Mouse (Mus musculus) kidney, adult 11 months (tissue): ENCODE data around the gene Gm1043.

Experiments
- DNase-seq: peaks from one replicate; pipeline ENCODE4 v3.0.0; 2022

Gene Gm1043

DNA sequence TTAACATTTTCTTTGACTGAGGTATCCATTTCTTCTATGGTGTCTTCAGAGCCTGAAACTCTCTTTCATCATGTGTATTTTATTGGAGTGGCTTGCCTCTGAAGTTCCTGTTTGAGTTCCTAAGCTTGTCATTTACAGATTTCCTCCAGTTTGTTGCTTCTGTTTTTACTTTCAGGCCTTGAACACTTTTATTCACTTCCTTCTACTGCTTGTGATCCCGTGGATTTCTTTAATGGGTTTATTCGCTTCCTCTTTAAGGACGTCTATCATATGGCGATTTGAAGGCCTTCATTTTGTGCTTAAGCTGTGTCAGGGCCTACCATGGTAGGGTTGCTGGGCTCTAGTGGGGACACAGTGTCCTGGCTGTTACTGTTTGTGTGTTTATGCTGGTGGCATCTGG lies 11.5 kb upstream of the Gm1043 start:
- DNase-seq: no peak

DNA sequence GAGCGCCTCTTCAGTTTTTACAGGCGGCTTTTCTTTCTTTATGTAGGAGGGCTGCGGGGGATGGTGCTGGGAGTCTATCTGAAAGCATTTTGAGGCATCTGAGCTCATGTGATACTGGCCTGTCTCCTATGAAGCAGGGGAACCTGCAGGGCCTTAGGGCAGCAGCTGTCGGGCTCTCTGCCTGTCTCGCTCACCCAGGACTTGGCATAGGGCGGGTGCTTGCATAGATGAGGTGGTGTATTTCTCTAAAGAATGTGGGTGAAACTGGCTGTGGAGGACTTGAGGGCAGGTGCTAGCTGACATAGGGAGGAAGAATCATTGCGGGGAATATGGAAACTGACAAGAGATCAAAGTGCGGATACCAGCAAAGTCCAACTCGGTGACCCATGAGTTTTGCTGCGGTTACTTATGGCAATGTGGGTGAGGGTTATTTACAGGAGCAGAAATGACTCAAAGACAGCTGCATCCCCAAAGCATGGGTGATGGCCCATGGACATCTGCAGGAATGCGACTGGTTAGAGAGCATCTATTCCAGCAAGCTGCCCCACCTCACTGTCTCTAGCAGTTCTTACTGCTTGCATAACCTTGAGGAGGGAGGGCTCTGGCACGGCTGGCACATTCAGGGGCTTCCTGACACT lies 8.4 kb upstream of the Gm1043 start:
- DNase-seq: peak; percentile 45

DNA sequence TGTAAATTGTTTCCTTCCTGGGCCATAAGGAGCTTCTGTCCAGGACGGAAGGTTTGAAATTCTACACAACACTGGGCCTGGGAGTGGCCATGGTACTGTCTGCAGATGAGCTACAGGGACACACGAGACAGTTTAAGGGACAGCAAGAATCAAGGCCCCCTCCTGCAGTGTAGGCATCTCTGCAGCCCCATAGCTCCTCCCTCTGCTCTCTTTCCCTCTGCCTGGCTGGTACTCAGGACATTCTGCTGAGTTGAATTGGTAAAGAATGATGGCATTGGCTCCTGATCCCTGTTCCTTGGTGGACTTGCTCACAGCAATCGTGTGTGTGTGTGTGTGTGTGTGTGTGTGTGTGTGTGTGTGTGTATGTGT lies 7.9 kb upstream of the Gm1043 start:
- DNase-seq: no peak

DNA sequence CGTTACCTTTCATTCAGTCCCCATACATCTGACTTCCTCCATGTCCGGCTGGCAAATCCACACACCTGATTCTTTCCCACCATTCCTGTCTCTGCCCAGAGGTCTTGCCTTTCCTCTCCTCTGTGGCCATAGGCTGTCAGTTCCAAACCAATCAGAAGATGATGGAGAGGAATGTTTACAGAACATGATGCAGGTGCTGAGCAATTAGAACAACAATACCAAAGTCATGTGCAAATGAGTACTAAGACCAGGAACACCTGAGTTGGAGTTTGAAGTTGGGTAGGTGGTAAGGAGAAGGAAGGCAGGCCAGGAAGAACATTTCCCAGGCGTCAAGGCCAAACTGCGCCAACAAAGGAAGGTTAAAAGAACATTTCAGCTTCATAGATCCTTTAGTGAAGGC lies 5.7 kb upstream of the Gm1043 start:
- no peak for DNase-seq

DNA sequence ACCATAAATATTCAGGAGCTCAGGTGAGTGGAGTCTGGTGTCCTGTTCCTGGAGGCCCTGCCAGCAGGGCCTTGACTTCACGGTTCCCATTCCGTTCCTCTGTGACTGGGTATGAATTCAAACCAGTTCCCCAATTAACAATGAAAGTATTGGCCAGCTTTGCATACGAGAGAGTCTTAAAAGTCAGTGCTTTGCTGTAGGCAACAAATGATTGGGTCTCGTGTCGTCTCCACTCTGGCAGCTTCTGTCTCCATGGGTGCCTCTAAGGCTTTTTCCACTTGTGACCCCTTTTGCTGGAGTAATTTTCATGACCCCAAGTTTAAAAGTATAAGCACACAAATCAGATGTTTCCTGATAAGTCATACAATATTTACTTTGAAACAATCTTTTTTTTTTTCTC lies 4.6 kb upstream of the Gm1043 start:
- DNase-seq: no peak

DNA sequence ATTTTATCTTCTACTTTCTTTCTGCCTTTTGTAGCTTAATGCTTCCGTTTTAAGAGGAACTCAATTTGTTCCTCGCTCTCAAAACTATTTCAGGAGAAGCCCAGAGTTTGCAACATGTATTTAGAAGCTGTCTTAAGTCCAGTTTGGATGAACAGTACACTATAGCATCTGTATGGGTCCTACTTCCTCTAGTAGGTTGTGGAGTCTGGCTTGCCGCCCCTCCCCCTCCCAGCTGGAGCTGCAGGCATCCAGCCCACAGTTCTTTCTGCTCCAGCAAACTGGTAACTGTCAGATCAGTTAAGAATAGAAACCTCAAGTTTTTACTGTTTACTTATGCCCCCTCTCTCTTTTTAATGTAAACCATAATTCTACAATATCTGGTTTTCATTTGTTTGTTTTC lies 2.8 kb upstream of the Gm1043 start:
- DNase-seq: peak; percentile 10

DNA sequence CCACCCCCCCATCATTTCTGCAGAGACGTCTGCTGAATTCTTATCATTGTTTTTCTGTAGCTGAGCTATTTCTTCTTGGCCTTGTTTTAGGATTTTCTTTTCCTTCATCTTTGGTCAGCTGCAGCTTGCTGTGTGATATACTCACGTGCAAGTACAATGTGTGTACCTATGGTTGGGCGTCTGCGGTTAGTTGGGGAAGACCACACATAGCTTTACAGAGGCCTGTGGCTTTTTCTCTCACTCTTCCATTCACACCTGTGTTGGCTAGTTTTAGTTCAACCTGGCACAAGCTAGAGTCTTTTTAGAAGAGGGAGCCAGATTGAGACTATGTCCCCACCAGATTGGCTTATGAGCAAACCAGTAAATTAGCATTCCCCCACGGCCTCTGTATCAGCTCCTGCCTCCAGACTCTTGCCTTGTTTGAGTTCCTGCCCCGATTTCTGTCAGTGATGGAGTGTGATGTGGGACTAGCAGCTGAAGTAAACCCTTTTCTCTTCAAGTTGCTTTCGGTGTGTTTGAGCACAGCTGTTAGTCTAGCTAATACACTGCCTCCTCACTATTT lies 1.9 kb upstream of the Gm1043 start:
- no peak for DNase-seq

DNA sequence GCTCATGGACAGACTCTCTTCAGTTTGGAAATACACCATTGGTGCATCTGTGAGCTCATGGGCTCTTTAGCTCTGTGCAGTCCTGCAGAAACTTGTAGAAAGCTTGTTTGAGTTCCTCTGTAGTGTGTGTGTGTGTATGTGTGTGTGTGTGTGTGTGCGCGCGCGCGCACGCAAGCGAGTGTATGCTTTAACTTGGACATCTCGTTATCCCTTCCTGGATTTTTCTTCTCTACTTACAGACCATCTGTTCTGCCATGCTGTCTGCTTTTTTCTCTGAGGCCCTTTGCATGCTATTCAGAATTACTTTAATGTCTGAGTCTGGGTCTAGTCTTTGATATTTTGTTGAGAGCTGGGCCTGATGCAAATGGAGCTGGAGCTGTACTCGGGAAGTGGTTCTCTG lies 1.3 kb upstream of the Gm1043 start:
- no peak for DNase-seq

DNA sequence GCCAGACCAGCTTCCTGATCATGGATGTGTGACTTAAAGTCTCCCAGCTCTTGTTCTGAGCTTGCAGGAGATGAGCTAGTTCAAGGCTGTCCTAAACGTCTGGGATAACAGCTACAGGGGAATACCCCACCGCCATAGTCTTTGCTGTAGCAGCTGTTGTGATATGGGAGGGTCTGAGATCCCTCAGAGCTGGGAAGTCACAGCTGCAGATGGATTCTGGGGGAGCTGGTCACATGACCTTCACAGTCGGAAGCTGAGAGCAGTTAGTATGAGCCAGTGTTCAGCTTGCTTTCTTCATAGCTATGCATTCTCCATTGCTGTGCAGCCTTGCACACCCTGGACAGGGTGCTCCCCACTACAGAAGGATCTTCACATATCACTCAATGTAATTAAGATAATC lies 748 bp downstream of the Gm1043 start:
- no peak for DNase-seq

DNA sequence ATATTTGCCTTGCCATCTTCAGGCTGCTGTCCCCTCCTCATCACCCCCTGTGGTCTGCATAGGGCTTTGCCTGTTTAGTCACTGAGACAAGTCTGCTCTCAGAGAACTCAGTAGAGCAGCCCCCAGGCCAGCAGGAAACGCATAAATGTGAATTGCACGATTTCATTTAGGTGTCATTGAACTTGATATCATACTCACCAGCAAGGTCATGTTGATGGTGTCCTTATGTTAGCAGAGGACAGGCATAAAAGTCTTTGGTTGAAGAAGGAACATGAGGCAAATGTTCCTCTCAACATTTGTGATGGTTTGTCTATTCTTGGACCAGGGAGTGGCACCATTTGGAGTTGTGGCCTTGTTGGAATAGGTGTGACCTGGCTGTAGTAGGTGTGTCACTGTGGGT lies 2.6 kb downstream of the Gm1043 start:
- DNase-seq: no peak

DNA sequence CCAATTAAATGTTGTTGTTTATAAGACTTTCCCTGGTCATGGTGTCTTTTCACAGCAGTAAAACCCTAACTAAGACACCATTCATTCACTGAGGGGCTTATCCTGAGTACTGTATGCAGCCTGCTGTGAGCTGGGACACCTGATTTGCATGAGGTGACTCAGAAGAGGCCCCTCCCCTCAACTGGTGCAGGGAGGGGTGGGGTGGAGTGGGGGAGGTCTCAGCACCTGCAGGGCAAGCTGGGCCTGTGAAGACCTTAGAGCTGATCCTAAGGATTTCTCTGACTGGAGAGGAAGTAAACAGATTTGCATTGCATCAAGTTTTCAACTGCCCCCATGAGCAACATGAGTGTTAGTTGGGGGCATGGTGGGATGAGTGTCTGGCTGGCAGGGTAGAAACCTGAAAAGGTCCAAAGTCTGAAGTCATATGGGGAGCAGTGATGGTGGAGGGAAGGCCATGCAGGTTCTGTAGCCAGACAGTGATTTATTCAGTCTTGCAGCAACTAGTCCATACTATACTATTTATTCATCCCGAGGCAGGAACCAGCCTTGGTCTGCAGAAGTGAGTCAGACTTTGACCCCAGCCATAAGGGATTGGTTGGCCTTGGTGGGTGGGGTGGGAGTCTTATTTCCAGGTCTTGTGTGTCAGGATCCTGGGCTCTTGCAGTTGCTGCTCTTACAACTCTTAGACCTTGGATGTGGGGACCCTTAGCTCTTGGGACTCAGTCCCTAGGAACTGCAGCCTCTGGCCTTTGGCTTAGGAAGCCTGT lies 3.4 kb downstream of the Gm1043 start:
- DNase-seq: no peak

DNA sequence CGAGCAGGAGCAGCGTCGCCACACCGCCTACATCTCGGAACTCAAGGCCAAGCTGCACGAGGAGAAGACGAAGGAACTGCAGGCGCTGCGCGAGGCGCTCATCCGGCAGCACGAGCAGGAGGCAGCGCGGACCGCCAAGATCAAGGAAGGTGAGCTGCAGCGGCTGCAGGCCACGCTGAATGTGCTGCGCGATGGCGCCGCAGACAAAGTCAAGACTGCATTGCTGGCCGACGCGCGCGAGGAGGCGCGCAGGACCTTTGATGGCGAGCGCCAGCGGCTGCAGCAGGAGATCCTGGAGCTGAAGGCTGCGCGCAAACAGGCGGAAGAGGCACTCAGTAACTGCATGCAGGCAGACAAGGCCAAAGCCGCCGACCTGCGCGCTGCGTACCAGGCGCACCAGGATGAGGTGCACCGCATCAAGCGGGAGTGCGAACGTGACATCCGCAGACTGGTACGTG lies 6.0 kb downstream of the Gm1043 start:
- no peak for DNase-seq

DNA sequence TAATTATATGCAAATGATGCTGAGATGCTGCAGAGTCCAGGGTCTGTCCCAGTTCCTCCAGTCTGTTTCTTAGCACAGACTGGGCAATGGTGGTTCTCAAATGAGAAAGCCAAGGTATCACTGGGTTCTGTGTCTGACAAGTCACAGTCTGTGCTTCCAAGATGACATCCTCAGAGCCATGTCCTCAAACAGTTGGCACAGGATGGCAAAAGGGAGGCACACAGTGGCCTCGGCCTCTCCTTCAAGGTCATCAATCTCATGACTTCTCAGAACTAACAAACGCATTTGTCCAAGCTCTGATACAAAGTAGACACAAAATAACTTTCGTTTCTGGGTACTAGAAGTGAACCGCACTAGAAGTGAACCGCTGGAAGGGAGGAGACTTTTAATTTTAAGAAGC lies 9.8 kb downstream of the Gm1043 start:
- no peak for DNase-seq

DNA sequence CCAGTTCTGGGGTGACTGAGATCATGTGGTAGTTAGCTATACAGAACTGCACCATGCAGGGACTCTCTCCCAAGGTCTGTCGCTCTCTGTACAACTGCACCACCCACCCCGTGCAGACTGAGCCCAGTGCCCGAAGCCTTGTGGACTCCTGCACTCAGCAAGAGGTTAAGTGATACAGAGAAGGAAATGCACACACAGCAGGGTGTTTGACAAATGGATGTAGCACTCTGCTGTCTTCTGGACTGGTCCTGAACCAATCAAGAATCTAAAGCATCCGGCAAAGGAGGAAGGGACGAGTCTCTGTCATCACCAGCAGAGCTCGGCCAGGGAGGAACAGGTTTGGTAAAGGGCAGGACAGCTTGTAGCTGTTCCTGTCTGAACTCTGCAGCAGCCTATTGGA lies 12.4 kb downstream of the Gm1043 start:
- DNase-seq: no peak

DNA sequence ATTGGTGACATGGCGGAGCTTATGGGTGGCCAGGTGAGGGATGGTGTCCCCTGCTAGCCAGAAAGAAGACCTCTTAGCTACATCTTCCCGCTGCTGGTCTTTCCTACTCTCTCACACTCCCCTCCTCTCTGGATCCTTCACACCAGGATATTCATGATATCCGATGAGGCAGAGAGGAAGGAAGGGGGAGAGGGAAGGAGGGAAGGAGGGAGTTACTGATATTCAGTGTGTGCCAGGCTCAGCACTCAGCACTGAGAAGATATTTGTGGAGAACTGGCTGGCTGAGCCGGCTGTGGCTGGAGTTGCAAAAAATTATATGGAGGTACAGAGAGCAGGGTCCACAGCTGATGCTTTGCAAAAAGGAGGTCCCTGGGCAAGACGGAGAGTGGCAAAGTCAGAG lies 15.6 kb downstream of the Gm1043 start:
- no peak for DNase-seq

DNA sequence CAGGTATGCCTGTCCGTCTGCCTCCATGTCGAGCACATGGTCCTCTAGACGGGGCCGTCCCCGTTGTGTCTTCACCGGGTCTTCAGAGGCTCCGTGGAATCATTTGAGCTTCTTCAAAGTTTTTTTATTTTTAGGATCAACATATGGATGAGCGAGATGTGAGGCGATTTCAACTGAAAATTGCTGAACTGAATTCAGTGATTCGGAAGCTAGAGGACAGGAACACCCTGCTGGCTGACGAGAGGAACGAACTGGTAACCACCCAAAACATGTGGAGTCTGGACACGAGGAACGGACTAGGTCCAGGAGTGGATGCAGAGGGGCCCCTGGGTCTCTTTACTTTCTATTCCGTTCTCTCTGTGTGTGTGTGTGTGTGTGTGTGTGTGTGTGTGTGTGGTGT lies 16.5 kb downstream of the Gm1043 start:
- no peak for DNase-seq

DNA sequence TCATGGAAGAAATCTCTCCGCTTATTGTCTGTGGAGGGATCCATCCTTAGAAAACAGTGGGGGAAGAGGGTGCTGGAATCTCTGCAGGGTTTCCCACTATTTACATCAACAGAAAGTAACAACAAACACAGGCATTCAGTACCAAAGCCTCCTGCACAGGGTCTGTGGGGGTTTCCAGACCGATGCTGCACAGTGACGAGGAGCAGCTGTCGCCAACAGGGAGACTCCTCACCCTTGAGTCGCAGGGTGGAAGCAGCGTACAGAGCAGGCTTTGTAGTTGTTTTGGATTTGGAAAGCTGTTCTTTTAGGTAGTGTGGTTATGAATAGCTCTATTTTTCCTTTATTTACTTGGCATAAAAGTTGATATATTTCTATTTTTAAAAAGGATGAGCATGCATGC lies 16.9 kb downstream of the Gm1043 start:
- no peak for DNase-seq

DNA sequence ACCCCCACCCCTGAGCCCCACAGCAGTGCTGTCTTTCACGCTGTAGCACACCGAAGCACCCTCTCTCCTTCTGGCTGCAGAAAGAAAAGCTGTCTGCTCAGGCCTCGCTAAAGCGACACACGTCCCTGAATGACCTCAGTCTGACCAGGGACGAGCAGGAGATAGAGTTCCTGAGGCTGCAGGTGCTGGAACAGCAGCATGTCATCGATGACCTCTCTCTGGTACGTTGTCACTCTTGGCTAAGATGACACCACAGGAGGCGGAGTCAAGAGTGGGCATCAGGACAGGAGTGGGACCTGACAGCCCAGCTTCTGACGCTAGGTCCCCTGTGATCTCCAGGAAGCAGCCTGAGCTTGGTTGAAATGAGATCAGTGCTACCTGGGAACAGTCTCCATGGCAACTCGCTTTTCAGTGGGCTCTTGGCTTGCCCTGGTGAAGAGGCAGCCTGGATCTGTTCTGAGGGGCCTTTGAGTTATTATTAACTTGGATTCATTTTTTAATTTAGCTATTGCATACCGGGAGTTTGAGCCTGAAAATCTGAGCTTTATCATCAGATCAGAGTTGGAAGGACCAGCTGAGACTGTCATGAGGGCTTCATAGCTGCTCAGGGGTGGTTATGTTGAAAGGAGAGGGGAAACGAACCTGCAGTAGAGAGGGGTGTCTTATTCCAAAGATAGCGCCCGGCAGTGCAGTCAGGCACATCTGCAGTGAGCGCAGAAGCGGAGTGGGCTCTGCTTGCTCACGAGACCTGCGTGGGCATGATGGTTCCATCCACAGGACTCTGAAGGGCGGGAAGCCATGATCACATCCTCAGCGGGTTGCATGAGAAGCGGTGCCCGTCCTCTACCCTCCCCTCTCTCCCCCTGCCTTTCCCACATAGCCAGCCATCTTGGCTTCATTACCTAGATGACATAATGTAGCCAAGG lies 20.6 kb downstream of the Gm1043 start:
- no peak for DNase-seq

DNA sequence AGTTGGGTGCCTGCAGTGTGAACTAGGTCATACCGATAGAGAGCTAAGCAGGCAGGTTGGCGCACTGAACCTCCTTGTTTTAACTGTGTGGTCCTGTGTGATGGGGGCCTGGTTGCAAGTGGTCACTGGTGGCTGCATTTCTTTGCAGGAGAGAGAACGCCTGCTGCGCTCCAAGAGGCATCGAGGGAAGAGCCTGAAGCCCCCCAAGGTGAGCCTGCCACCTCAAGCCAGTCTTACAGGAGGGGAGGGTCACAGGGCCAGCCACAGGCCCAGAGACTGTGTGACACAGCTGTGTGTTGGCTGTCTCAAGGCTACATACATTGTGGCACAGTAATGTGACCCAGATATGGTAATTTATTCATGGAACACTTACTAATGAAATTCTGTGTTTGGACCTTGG lies 21.9 kb downstream of the Gm1043 start:
- DNase-seq: no peak

DNA sequence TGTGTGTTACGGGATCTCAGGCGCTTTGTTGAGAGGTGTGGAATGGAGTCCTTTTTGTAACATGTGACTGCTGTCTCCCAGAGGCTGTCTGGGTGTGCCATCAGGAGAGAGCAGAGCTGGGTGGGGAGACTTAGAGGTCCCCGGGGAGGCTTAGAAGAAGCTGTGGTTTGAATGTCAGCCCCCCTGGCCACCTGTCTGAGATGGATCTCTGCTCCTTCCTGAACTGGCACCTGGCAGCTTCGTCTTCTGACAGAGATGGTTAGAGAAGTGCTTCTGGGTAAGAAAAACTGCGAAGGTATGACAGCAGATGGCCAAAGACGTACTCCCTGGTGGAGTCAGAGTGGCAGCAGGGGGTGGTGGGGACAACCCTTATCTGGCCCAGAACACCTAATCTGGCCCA lies 22.4 kb downstream of the Gm1043 start:
- no peak for DNase-seq

DNA sequence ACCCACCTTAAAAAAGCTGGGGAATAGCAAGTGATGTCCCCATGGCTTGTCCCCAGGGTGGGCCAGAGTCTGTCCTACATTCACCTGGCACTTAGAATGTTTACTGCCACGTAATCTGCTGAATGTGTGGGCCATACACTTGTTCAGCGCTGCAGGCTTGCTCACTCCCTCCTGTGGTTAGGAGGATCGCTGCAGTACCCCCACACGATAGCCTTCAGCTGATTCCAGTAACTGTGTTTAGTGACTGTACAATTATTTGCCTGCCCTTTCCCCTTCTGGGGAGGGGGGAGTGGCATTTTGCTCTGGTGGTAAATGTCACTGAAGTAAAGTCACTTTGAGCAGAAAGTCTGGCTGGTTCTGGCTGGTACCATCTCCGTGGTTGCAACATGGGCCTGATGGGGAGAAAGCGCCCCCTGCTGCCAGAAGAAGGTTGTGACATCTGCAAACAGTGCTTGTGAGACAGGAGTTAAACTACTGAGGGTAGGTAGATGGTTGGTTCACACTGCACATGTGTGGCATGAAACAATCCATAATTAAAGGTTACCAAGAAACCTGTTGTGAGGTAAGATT lies 24.2 kb downstream of the Gm1043 start:
- peak; percentile 33 for DNase-seq

DNA sequence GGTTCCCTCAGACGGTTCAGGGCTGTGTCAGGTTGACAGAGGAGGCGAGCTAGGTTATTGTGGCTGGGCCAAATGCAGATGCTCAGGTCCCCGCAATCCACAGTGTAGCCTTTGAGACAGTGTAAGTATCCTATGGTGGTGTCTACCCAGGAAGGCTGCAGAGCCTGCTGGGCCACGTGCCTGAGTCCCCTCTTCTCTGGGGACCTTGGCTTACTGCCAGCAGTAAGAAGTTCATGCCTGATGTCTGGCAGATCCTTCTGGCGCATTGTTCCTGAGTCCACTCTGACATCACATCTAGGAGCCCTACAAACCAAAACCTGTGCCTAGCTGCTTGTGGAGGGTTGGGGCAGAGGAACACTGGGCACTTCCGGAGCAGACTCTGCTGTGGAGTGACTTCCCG lies 27.2 kb downstream of the Gm1043 start:
- no peak for DNase-seq

DNA sequence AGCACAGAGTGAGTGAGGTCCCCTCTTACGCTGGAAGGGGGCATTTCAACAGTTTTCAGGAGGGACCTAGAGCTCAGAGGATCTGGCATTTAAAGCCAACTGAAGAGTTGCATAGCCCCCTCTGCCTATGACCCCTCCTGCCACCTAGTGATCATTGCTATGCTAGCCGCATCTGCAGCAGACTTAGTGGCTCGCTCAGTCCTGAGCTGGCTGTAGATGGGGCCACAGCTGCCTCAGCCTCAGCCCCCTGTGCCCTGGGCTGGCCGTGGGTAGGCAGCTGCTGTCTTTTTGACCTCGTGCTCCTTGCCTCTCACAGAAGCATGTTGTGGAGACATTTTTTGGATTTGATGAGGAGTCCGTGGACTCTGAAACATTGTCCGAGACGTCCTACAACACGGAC lies 32.0 kb downstream of the Gm1043 start:
- no peak for DNase-seq
